Mouse (Mus musculus): ENCODE measurements at regions not wholly inside any gene's neighbourhood (a gene's known extent, or its start where the extent isn't known, plus 50 kb on each side); places are given as distances from the start of the nearest gene placed in this dataset.
A peak's percentile ranks its signal among the peaks of the same experiment; 100 is the strongest.

GRCm38 (mm10) chrX:158920217-158920616, 289.9 kb upstream of the Rps6ka3 start:
- WGBS: 53% methylated on average over 3 of the region's 3 CpGs
- H3K9me3 ChIP-seq (ENCODE audit: control insufficient read depth, low read length): no peaks in the 10 kb centered on the region
- no peak overlapping the region for H3K9ac ChIP-seq (ENCODE audit: low read length)
- no peak overlapping the region for H3K4me2 ChIP-seq (ENCODE audit: low read length)
- no peak overlapping the region for H3K4me3 ChIP-seq (ENCODE audit: control insufficient read depth in 1 of 2, insufficient read depth in 1 of 2, low read depth in 1 of 2, low read length in 2 of 2)
- H3K4me1 ChIP-seq (ENCODE audit: control insufficient read depth in 2 of 2, insufficient read depth in 2 of 2, low read length in 2 of 2): no peaks in the 10 kb centered on the region
- H3K27ac ChIP-seq (replicated peaks in 1 of 2; ENCODE audit: control insufficient read depth in 1 of 2, insufficient read depth in 1 of 2, low read depth in 2 of 2, low read length in 2 of 2): no peak overlapping the region
- no peak for ATAC-seq (ENCODE audit: insufficient number of reproducible peaks, insufficient read depth, low FRiP score, low read depth)
- H3K27me3 ChIP-seq (ENCODE audit: control insufficient read depth, insufficient read depth, low read length): 0 out of 2 replicates have a peak, but pooled peaks cover 4% of the 10 kb centered on the region
- no peaks in the 10 kb centered on the region for H3K36me3 ChIP-seq (ENCODE audit: control insufficient read depth, insufficient read depth, low read length)

GRCm38 (mm10) chrX:158921424-158921823, 288.7 kb upstream of the Rps6ka3 start:
- H3K4me3 ChIP-seq (ENCODE audit: control insufficient read depth in 1 of 2, insufficient read depth in 1 of 2, low read depth in 1 of 2, low read length in 2 of 2): no peak overlapping the region
- H3K36me3 ChIP-seq (ENCODE audit: control insufficient read depth, insufficient read depth, low read length): no peaks in the 10 kb centered on the region
- H3K4me2 ChIP-seq (ENCODE audit: low read length): no peak overlapping the region
- 52% methylated on average over 5 of the region's 5 CpGs for WGBS
- H3K27me3 ChIP-seq (ENCODE audit: control insufficient read depth, insufficient read depth, low read length): 0 out of 2 replicates have a peak, but pooled peaks cover 4% of the 10 kb centered on the region
- no peaks in the 10 kb centered on the region for H3K9me3 ChIP-seq (ENCODE audit: control insufficient read depth, low read length)
- no peaks in the 10 kb centered on the region for H3K4me1 ChIP-seq (ENCODE audit: control insufficient read depth in 2 of 2, insufficient read depth in 2 of 2, low read length in 2 of 2)
- H3K9ac ChIP-seq (ENCODE audit: low read length): no peak overlapping the region
- ATAC-seq (ENCODE audit: insufficient number of reproducible peaks, insufficient read depth, low FRiP score, low read depth): no peak
- H3K27ac ChIP-seq (replicated peaks in 1 of 2; ENCODE audit: control insufficient read depth in 1 of 2, insufficient read depth in 1 of 2, low read depth in 2 of 2, low read length in 2 of 2): no peak overlapping the region

- Histone ChIP-seq H3K27ac (replicated peaks in 1 of 2; ENCODE audit: control insufficient read depth in 1 of 2, insufficient read depth in 1 of 2, low read depth in 2 of 2, low read length in 2 of 2) (no peak overlapping the region), H3K4me1 (ENCODE audit: control insufficient read depth in 2 of 2, insufficient read depth in 2 of 2, low read length in 2 of 2) (no peaks in the 10 kb centered on the region), H3K9me3 (ENCODE audit: control insufficient read depth, low read length) (no peaks in the 10 kb centered on the region), H3K4me3 (ENCODE audit: control insufficient read depth in 1 of 2, insufficient read depth in 1 of 2, low read depth in 1 of 2, low read length in 2 of 2) (no peak overlapping the region), H3K9ac (ENCODE audit: low read length) (no peak overlapping the region), H3K36me3 (ENCODE audit: control insufficient read depth, insufficient read depth, low read length) (no peaks in the 10 kb centered on the region), H3K4me2 (ENCODE audit: low read length) (peak overlapping the region; percentile 31; the same call in 1 of the 2 replicates), H3K27me3 (ENCODE audit: control insufficient read depth, insufficient read depth, low read length) (0 out of 2 replicates have a peak, but pooled peaks cover 4% of the 10 kb centered on the region)
- 36% methylated on average over 14 of the region's 14 CpGs for WGBS
- no peak for ATAC-seq (ENCODE audit: insufficient number of reproducible peaks, insufficient read depth, low FRiP score, low read depth)
These were observed 288.2 kb upstream of the Rps6ka3 start for GRCm38 (mm10) chrX:158921838-158922450.

GRCm38 (mm10) chrX:158923081-158923561, 287.0 kb upstream of the Rps6ka3 start:
- H3K27ac ChIP-seq (replicated peaks in 1 of 2; ENCODE audit: control insufficient read depth in 1 of 2, insufficient read depth in 1 of 2, low read depth in 2 of 2, low read length in 2 of 2): no peak overlapping the region
- H3K4me1 ChIP-seq (ENCODE audit: control insufficient read depth in 2 of 2, insufficient read depth in 2 of 2, low read length in 2 of 2): no peaks in the 10 kb centered on the region
- no peak overlapping the region for H3K9ac ChIP-seq (ENCODE audit: low read length)
- ATAC-seq (ENCODE audit: insufficient number of reproducible peaks, insufficient read depth, low FRiP score, low read depth): no peak
- 0 out of 2 replicates have a peak, but pooled peaks cover 4% of the 10 kb centered on the region for H3K27me3 ChIP-seq (ENCODE audit: control insufficient read depth, insufficient read depth, low read length)
- H3K4me3 ChIP-seq (ENCODE audit: control insufficient read depth in 1 of 2, insufficient read depth in 1 of 2, low read depth in 1 of 2, low read length in 2 of 2): 0 out of 4 replicates have a peak overlapping the region, but pooled peaks of 1 of the 2 experiments have one; percentile 21
- no peaks in the 10 kb centered on the region for H3K36me3 ChIP-seq (ENCODE audit: control insufficient read depth, insufficient read depth, low read length)
- no peaks in the 10 kb centered on the region for H3K9me3 ChIP-seq (ENCODE audit: control insufficient read depth, low read length)
- 21% methylated on average over 14 of the region's 14 CpGs for WGBS
- H3K4me2 ChIP-seq (ENCODE audit: low read length): peak overlapping the region; percentile 56

DNA sequence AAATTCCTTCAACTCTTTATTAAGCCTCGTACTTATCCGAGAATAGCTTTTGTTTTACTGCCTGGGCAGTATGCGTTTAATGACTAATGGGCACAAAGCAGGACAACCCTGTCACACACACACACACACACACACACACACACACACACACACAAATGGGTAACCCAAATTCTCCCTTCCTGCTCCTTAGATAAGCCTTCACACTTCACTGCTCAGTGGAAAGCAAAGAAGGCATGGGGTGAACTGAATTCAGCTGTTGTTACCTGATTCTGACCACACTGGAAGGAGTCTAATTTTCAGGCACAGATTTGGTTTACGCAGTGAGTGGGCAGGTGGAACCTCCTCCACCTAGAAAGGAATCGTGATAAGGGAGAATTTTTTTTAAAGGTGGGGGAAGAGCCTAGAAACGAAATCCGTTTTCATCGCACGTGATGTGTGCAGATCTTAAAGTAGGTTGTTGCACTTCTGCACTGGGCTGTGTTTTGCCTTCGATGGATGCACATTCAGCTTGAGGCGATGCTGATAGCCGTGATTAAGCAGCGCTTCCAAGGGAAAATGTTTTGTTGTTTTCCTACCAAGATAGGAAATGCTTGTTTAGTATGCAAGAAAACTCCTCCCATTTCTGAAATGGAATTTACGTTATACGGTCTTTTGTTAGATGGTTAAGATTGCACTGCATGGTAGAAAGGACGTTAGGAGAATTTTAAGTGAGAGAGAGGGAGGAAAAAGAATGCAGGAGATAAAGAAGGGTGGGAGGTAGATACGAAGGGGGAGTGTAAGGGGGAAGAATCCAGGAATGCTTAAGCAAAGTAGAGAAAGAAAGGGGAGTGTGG, 286.2 kb upstream of the Rps6ka3 start:
- H3K4me3 ChIP-seq (ENCODE audit: control insufficient read depth in 1 of 2, insufficient read depth in 1 of 2, low read depth in 1 of 2, low read length in 2 of 2): no peak overlapping the region

GRCm38 (mm10) chrX:158924490-158925398, 285.4 kb upstream of the Rps6ka3 start:
- no peaks in the 10 kb centered on the region for H3K4me1 ChIP-seq (ENCODE audit: control insufficient read depth in 2 of 2, insufficient read depth in 2 of 2, low read length in 2 of 2)
- no peak for ATAC-seq (ENCODE audit: insufficient number of reproducible peaks, insufficient read depth, low FRiP score, low read depth)
- 37% methylated on average over 6 of the region's 6 CpGs for WGBS
- no peaks in the 10 kb centered on the region for H3K36me3 ChIP-seq (ENCODE audit: control insufficient read depth, insufficient read depth, low read length)
- H3K4me3 ChIP-seq (ENCODE audit: control insufficient read depth in 1 of 2, insufficient read depth in 1 of 2, low read depth in 1 of 2, low read length in 2 of 2): no peak overlapping the region
- no peaks in the 10 kb centered on the region for H3K9me3 ChIP-seq (ENCODE audit: control insufficient read depth, low read length)
- H3K9ac ChIP-seq (ENCODE audit: low read length): no peak overlapping the region
- peak overlapping the region; percentile 56 for H3K4me2 ChIP-seq (ENCODE audit: low read length)
- 0 out of 2 replicates have a peak, but pooled peaks cover 4% of the 10 kb centered on the region for H3K27me3 ChIP-seq (ENCODE audit: control insufficient read depth, insufficient read depth, low read length)
- no peak overlapping the region for H3K27ac ChIP-seq (replicated peaks in 1 of 2; ENCODE audit: control insufficient read depth in 1 of 2, insufficient read depth in 1 of 2, low read depth in 2 of 2, low read length in 2 of 2)

More for the DNA sequence above, 286.2 kb upstream of the Rps6ka3 start:
- ATAC-seq (ENCODE audit: insufficient number of reproducible peaks, insufficient read depth, low FRiP score, low read depth): no peak
- Histone ChIP-seq H3K9me3 (ENCODE audit: control insufficient read depth, low read length) (no peaks in the 10 kb centered on the region), H3K36me3 (ENCODE audit: control insufficient read depth, insufficient read depth, low read length) (no peaks in the 10 kb centered on the region), H3K4me1 (ENCODE audit: control insufficient read depth in 2 of 2, insufficient read depth in 2 of 2, low read length in 2 of 2) (no peaks in the 10 kb centered on the region), H3K9ac (ENCODE audit: low read length) (no peak overlapping the region), H3K27me3 (ENCODE audit: control insufficient read depth, insufficient read depth, low read length) (0 out of 2 replicates have a peak, but pooled peaks cover 4% of the 10 kb centered on the region), H3K27ac (replicated peaks in 1 of 2; ENCODE audit: control insufficient read depth in 1 of 2, insufficient read depth in 1 of 2, low read depth in 2 of 2, low read length in 2 of 2) (no peak overlapping the region), H3K4me2 (ENCODE audit: low read length) (peak overlapping the region; percentile 56)
- WGBS: 32% methylated on average over 17 of the region's 17 CpGs

DNA sequence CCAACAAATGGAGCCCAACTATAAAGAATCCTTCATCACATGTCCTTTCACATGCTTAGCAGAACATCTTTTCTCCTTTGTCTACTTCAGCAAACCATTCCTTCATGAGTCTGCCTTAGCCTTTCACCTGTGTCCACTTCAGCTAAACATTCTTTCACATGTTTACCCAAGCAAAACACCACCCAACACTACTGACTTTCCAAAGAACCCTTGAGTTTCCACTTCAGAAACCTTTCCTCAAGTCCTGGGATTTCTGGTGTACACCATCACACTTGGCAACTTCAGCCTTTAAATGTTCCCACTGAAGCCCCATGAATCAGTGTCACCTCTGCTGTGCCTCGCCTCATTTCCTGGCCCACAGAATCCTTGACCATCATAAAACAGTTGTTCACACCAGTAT, 278.2 kb upstream of the Rps6ka3 start:
- ATAC-seq (ENCODE audit: insufficient number of reproducible peaks, insufficient read depth, low FRiP score, low read depth): no peak
- H3K4me3 ChIP-seq (ENCODE audit: control insufficient read depth in 1 of 2, insufficient read depth in 1 of 2, low read depth in 1 of 2, low read length in 2 of 2): no peak overlapping the region
- H3K27ac ChIP-seq (replicated peaks in 1 of 2; ENCODE audit: control insufficient read depth in 1 of 2, insufficient read depth in 1 of 2, low read depth in 2 of 2, low read length in 2 of 2): no peak overlapping the region

More for the DNA sequence above, 278.2 kb upstream of the Rps6ka3 start:
- Histone ChIP-seq H3K36me3 (ENCODE audit: control insufficient read depth, insufficient read depth, low read length) (no peaks in the 10 kb centered on the region), H3K9me3 (ENCODE audit: control insufficient read depth, low read length) (no peaks in the 10 kb centered on the region), H3K27me3 (ENCODE audit: control insufficient read depth, insufficient read depth, low read length) (no peaks in the 10 kb centered on the region), H3K4me2 (ENCODE audit: low read length) (no peak overlapping the region), H3K4me1 (ENCODE audit: control insufficient read depth in 2 of 2, insufficient read depth in 2 of 2, low read length in 2 of 2) (no peaks in the 10 kb centered on the region), H3K9ac (ENCODE audit: low read length) (no peak overlapping the region)
- WGBS: 58% methylated on average over 1 of the region's 1 CpGs

All from heart, embryonic 14.5 days (tissue).